Mouse (Mus musculus) cortical plate, adult 2 months (tissue): ENCODE results near the gene Hemgn.

Experiments used
- CTCF ChIP-seq: fragments of 200-500 bp; IDR thresholded peaks from 2 replicates; pipeline ENCODE4 v1.5.1; 2011; ENCODE audit warnings: mild to moderate bottlenecking, control low read depth, low read length; ENCODE audit not compliant: insufficient read depth; ENCODE audit errors: extremely low read depth
- POLR2A ChIP-seq: fragments of 200-500 bp; IDR thresholded peaks from 2 replicates; pipeline ENCODE4 v1.6.1; 2011; ENCODE audit warnings: mild to moderate bottlenecking, low read length, control low read depth; ENCODE audit not compliant: insufficient read depth; ENCODE audit errors: extremely low read depth

DNA sequence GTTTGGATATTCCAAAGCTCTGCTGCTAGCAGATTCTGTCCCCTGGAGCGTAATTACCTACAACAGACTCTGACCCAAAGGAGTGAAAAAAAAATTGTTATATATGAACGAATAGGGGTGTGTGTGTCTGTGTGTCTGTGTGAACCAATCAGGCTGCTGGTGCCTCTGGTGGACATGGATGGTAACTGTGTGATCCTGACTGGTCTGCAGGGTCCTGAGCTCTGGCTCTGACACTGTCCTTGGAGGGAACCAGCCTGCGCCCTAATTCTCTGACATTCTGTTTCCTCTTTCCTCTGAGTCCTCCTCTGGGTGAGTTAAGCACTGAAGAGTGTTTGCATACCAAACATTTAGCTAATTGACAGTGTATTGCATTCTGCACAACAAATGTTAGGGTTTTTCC is 4.2 kb upstream of the Hemgn start:
- TF ChIP-seq POLR2A (no peak), CTCF (no peak)
